Comparison of ENCODE assay signal across 9 mouse cellular contexts in the genomic region with DNA sequence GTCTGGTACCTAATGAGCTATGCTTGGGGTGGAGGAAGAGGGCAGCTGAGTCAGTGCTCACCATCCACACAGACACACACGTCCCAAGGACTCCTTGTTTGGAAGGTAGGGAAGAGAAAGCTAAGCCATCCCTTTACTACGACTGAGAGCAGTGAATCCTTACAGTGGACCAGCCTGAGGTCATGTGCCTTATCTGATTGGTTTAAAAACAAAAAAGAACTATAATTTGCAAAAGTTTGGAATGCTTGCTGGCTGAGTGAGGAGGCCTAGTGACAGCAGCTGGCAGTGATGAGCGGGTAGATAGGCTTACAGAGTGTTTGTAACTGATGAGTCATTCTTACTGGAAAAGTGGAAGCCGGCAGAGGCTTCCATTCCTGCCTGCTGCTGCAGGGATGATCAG. TPM values are rescaled to one million over a fixed set of nuclear protein-coding genes. Genes with fewer than 3 reads are reported as not detected.
DNase-seq lines count a peak whose midpoint lies in the region; ATAC-seq and TF ChIP-seq lines count a peak whose summit lies in the region.
"Had no signal": no experiment of that assay in that cellular context is flagged by ENCODE, and none has a peak within 500 bp of the region (broad histone marks: within the 10 kb centered on the region; RNA-seq: fewer than 3 reads in every experiment).

No protein-coding gene starts in this region.

- H3K4me2 ChIP-seq in lung, embryonic 14.5 days: no peak overlapping the region
- H3K4me2 ChIP-seq in midbrain, embryonic 16.5 days (ENCODE audit: low read length): no peak overlapping the region

- no peak overlapping the region for H3K4me3 ChIP-seq in lung, embryonic 14.5 days (ENCODE audit: low read depth, low read length)
- H3K4me3 ChIP-seq in cortical plate, adult 2 months (ENCODE audit: insufficient read depth, low read length): no peak overlapping the region
- no peak overlapping the region for H3K4me3 ChIP-seq in macrophage (ENCODE audit: inconsistent target)
- no peak overlapping the region for H3K4me3 ChIP-seq in midbrain, embryonic 16.5 days (ENCODE audit: low read depth, low read length)

- peak; percentile 48 for DNase-seq in adrenal gland, adult 8-10 months
- DNase-seq in adrenal gland, postnatal 25 days: no peak
- peak; percentile 71 for DNase-seq in lung, embryonic 14.5 days
- no peak for DNase-seq in lung, postnatal 4 days
- DNase-seq in embryo, embryonic 10 days (ENCODE audit: low spot score): no peak
- DNase-seq: embryo, embryonic 11 days had no signal

- 25% methylated on average over 4 of the region's 4 CpGs for WGBS in lung, embryonic 14.5 days
- 51% methylated on average over 4 of the region's 4 CpGs for WGBS in macrophage (ENCODE audit: missing documents)
- 70% methylated on average over 4 of the region's 4 CpGs for WGBS in midbrain, embryonic 16.5 days

- H3K4me1 ChIP-seq in lung, embryonic 14.5 days (ENCODE audit: insufficient read depth): peaks cover 47% of the 10 kb centered on the region
- H3K4me1 ChIP-seq in cortical plate, adult 2 months (ENCODE audit: control insufficient read depth, insufficient read depth, low read length): peaks cover 30% of the 10 kb centered on the region
- peaks cover 17% of the 10 kb centered on the region; the same call in 1 of the 2 replicates for H3K4me1 ChIP-seq in midbrain, embryonic 16.5 days (ENCODE audit: control insufficient read depth, insufficient read depth, low read length)

- no peak overlapping the region for H3K9ac ChIP-seq in lung, embryonic 14.5 days
- H3K9ac ChIP-seq in midbrain, embryonic 16.5 days (ENCODE audit: low read depth, low read length): no peak overlapping the region

- TF ChIP-seq CTCF in lung, embryonic 14.5 days (IDR thresholded peaks at IDR 0.05; ENCODE audit: low read depth): no peak
- no peak for TF ChIP-seq CTCF in cortical plate, adult 2 months (IDR thresholded peaks at IDR 0.05; ENCODE audit: extremely low read depth, insufficient read depth, low read length)

- peak overlapping the region; percentile 64; the same call in 1 of the 2 replicates for H3K27ac ChIP-seq in lung, embryonic 14.5 days (ENCODE audit: low read depth)
- 0 out of 2 replicates have a peak overlapping the region, but pooled peaks have one; percentile 58 for H3K27ac ChIP-seq in cortical plate, adult 2 months (ENCODE audit: insufficient read depth, low read length)
- peak overlapping the region; percentile 8; the same call in 1 of the 2 replicates for H3K27ac ChIP-seq in macrophage
- H3K27ac ChIP-seq in midbrain, embryonic 16.5 days (ENCODE audit: low read length): no peak overlapping the region

- H3K27me3 ChIP-seq in lung, embryonic 14.5 days (ENCODE audit: insufficient read depth, low read length): no peaks in the 10 kb centered on the region
- H3K27me3 ChIP-seq in midbrain, embryonic 16.5 days (ENCODE audit: control insufficient read depth, insufficient read depth, low read depth, low read length): no peaks in the 10 kb centered on the region

- peaks cover 100% of the 10 kb centered on the region for H3K79me2 ChIP-seq in macrophage (ENCODE audit: inconsistent target)

- H3K36me3 ChIP-seq in lung, embryonic 14.5 days (ENCODE audit: insufficient read depth): no peaks in the 10 kb centered on the region
- H3K36me3 ChIP-seq in macrophage (ENCODE audit: inconsistent target): peaks cover 3% of the 10 kb centered on the region; the same call in 1 of the 2 replicates
- no peaks in the 10 kb centered on the region for H3K36me3 ChIP-seq in midbrain, embryonic 16.5 days (ENCODE audit: control insufficient read depth, insufficient read depth, low read length)

- peak; percentile 30; the same call in 1 of the 2 replicates for ATAC-seq in lung, embryonic 14.5 days (ENCODE audit: insufficient read depth)
- no peak for ATAC-seq in midbrain, embryonic 16.5 days

- TF ChIP-seq POLR2A in cortical plate, adult 2 months (IDR thresholded peaks at IDR 0.05; ENCODE audit: extremely low read depth, insufficient read depth, low read length): no peak

- H3K9me3 ChIP-seq in lung, embryonic 14.5 days (ENCODE audit: low read depth, low read length): no peaks in the 10 kb centered on the region
- H3K9me3 ChIP-seq in midbrain, embryonic 16.5 days (replicated peaks; ENCODE audit: control insufficient read depth, low read length, poor library complexity, severe bottlenecking): no peaks in the 10 kb centered on the region

RNA-seq across cellular contexts. Expression of a gene that starts 32.5 kb away (rescaled TPM):
- total RNA-seq in adrenal gland, adult 8-10 months (2022): 100 to 1,000 TPM; 203 to 240 (median 218) TPM
- total RNA-seq in adrenal gland, postnatal 25 days (2021): 202 and 226 TPM in 2 replicates
- polyA plus RNA-seq in lung, embryonic 14.5 days (2014; fragmentation: Nextera tagmentation; extraction: Ambion mirVana): 110 and 119 TPM in 2 replicates
- 144 and 148 TPM in 2 replicates for polyA plus RNA-seq in cortical plate, adult 2 months (2012; rRNA removed)
- 100 to 1,000 TPM; 179 to 628 (median 294) TPM for total RNA-seq in macrophage (2018; cell fraction: chromatin; rRNA removed)
- total RNA-seq in macrophage (2018; cell fraction: cytosol; rRNA removed): 100 to 1,000 TPM; 120 to 196 (median 154) TPM
- 100 to 1,000 TPM; 223 to 633 (median 331) TPM for total RNA-seq in macrophage (2018; cell fraction: nucleus; rRNA removed)
- polyA plus RNA-seq in macrophage (2018): 79.5 to 126 TPM (median 95.4 TPM) in 3 replicates
- polyA plus RNA-seq in midbrain, embryonic 16.5 days (2015; fragmentation: Nextera tagmentation; extraction: Ambion mirVana): 21.8 and 23.6 TPM in 2 replicates

Comparison
In these comparisons a context has a peak if more than half of its experiments do, and no peak if none do; other contexts are left out.
1. DNase-seq: peak in adrenal gland, adult 8-10 months (single experiment) and lung, embryonic 14.5 days (single experiment); none in adrenal gland, postnatal 25 days (single experiment), lung, postnatal 4 days (0 of 2) and embryo, embryonic 10 days (single experiment).